Mouse (Mus musculus): ENCODE results near the gene Dnase1l1.

Gene Dnase1l1

GRCm38 (mm10) chrX:74281732-74282394, at the start of gene Dnase1l1, which contains the start of gene Taz:
Dnase1l1 (minus strand) TSS chrX:74282337.
Taz (plus strand) TSS chrX:74281912.
- peak; percentile 89 to 96 for DNase-seq

GRCm38 (mm10) chrX:74330166-74330930, 48.2 kb upstream of the Dnase1l1 start:
- DNase-seq, result no peak

DNA sequence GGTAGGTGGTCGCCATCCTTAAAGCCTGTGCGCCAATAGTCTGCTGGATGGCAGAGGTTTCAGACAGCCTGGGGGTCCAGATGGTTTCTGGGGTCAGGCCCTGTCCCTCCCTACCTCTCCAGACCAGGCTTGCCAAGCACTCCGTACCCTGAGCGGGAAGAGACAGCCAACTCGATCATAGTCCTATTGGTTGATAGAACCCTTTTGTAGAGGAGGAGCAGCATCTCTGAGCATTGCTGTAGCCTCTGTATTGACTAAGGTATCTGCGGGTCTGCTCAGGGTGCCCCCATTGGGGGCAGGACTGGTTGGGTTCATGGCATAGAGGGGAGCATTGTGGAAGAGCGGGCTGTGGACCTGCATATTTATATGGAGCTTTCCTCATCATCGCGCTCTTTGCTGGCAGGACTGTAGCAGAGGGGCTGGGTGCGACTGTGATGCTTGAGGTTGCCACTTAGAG, 47.1 kb upstream of the Dnase1l1 start:
- DNase-seq, result no peak

DNA sequence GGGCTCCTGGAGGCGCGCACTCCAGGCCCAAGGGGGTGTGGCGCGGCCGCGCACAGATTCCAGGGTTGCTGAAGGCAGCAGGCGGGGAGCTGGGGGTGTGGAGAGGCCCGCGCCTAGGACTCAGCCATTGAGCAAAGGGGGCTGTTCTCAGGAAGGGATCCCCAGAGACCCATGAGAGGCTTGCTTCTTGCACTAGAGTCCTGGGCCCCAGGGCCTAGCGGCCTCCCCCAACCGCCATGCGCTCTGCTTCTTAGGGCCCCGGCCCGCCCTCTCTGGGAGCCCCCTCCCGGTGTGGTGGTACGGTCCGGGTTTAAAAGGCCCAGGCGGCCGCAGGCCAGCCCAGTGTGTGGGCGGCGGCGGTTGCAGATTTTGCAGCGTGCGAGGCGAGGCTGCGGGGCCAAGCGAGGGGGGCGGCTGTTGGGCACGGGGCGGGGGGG, 46.6 kb upstream of the Dnase1l1 start, which contains the start of gene Plxna3:
Gene Plxna3, plus strand, starts transcription at position 342 of the 437 bp plus-strand sequence.
- DNase-seq, result peak; percentile 67 to 86

GRCm38 (mm10) chrX:74312540-74313464, 30.7 kb upstream of the Dnase1l1 start, which contains the start of gene Fam50a:
Fam50a (plus strand) TSS chrX:74313033.
- peak; percentile 92 to 95 for DNase-seq

DNA sequence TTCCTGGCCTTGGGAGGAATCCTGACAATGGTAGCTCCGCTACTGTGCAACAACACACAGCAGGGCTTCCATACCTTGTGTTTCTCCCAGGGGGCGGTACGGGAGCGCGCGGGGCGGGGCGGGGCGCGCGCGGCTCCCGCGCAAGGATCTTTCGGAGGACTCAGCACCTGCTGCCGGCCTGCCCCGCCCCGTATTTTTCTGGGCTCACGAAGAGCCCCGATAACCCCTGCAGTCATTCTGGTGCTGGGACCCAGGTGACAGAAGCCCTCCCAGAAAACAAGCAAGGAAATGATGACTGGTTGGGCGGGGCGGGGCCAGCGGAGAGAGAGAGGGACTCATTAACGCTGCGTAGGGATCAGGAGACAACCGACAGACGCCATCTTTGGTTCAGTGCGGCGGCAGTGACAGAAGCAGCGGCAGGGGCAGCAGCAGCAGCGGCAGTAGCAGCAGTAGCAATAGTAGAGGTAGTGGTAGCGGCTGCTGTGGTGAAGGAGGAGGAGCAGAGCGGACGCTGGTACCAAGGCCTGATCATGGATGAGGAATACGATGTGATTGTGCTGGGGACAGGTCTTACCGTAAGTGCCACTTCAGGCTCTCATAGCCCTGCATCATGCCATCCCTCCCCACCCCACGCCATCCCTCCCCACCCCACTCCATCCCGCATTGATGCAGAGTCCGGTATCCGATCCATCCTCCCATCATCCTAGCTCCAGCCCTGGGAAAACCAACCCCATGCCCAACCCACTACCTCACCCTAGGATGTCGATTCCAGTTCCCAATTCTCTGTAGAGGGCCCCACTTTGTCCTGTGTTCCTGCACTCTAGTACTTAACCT, 22.9 kb upstream of the Dnase1l1 start, which contains the start of gene Gdi1:
Gene Gdi1, plus strand, starts transcription at position 132 of the 834 bp plus-strand sequence.
- DNase-seq, result peak; percentile 73 to 85

DNA sequence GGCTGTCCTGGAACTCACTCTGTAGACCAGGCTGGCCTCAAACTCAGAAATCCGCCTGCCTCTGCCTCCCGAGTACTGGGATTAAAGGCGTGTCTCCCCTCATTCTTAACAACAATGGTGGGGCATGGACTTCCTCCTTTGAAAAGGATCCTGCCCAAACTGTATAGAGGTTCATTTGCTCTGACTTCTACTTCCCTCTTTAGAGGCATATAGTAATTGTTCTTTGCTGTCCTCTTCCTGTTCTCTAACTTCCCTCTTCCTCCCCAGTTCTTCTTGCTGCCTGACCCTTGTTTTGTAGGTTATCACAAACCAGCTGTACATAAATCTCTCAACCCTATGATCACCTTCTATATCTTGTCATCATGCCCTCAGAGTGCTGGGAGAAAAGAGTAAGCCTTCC, 17.6 kb upstream of the Dnase1l1 start:
- no peak for DNase-seq

GRCm38 (mm10) chrX:74298348-74298747, 16.2 kb upstream of the Dnase1l1 start:
- DNase-seq, result no peak

GRCm38 (mm10) chrX:74296538-74297448, 14.7 kb upstream of the Dnase1l1 start, which contains the start of gene Atp6ap1:
Atp6ap1 (plus strand) TSS chrX:74297097.
- DNase-seq, result peak; percentile 95 to 97

GRCm38 (mm10) chrX:74293431-74293830, 11.3 kb upstream of the Dnase1l1 start:
- DNase-seq, result no peak

DNA sequence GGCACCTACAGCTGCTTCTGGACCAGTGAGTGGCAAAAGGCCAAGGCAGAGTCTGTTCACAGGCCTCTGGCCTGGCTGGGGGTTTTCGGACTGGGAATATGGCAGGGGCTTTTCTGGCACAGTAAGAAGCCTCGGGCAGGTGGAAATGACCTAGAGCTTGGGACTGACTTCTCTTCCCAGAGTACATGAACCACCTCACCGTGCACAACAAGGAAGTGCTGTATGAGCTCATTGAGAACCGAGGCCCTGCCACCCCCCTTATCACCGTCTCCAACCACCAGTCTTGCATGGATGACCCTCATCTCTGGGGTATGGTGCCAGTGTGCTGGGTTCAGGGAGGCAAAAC, 928 bp upstream of the Dnase1l1 start:
- DNase-seq, result no peak

DNA sequence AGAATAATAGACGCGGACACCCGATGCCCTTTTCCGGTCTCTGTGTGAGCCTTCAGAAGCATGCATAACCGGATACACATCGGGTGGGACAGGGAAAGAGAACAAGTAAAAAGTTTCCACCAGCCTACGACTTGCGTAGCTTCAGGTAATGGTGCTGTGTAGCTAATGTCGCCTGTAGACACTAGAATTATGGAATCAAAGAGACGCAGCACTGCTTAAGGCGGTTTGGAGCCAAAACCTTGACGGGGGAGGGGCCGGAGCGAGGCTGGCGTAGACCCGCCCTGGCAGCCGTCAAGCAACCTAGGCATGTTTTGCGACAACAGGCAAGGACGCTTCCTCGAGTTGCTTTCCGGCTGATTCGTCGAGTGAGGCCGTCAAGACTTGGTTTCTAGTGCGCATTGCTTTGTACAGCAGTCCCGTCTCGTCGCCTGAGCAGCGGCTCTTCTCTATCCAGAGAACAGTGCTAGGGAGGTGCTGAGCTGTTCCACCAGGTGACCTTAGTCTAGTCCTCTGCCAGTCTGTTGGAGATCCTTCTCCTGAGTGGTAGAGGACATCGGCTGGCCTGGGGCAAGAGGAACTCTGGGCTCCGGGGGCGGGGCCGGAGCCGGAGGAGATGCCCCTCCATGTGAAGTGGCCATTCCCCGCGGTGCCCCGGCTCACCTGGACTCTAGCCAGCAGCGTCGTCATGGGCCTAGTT, 406 bp upstream of the Dnase1l1 start:
- peak; percentile 89 to 93 for DNase-seq

DNA sequence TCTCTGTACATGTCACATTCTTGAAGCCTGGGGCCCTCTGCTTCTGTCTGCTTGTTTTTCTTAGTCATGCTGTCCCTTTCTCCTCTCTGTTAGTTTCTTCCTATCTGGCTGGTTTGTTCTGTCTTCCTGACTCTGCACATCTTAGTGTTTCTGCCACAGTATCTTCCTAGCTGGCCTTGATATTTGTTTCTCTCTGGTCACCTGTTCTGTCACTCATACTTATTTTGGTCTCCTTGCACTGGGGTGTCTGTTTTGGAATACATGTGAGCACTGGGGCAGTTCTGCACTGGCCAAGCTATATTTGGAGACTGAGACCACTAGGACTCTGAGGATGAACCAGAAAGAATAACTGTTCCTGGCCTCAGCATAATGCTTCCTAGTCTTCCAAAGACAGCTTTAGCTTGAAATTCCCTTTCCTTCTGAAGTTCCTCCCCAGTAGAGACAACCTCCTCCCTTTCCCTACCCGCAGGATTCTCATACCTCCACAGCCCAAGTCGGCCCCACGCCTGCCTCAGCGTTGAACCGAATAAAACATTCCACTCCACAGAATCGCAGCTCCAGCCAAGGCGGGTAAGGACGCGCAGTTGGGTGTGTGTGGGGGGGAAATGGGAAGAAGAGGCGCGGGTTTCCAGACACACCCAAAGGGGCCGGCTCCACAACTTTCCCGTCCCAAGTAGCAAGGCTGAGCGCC, 951 bp downstream of the Dnase1l1 start:
- no peak for DNase-seq

GRCm38 (mm10) chrX:74277916-74278315, 4.2 kb downstream of the Dnase1l1 start:
- no peak for DNase-seq

DNA sequence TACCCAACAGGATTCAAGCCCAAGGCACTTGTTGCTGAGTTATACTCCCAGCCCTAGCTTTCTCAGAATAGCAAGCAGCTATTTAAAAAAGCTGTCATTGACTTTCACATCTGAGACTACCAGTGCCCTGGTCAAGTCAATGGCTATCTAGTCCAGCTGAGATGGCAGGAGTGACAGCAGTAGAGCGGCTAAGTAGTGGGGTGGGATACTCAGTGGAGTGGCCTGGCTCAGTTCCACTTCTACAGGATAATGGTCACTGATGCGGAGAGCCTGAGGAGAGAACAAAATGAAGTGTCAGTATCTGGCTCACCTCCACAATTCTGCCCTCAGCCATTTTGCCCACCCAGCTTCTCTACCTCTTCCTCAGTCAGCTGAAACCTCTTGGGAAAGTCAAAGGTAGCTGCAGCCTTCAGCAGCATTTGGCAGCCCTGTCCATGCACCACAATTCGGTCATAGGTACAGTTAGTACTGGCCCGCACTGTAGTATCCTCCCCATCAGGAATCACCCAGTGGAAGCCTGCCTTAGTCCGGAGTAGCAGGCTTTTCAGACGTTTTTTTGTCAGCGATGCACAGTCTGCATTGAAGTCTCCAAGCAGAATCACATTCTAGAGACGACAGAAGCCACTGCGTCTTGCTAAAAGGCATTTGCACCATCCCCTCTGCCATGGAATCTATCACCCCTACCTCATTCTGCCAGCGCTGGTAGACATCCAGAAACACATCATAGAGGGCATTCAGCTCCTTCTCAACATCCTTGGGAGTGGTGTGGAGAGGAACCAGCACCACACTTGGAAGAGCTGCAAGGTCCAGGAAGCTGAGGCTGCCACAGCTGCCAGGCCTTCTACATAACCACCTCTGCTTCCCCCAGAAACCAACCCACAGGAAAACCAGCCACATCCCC, 8.5 kb downstream of the Dnase1l1 start:
- DNase-seq, result no peak

GRCm38 (mm10) chrX:74270902-74271551, 11.1 kb downstream of the Dnase1l1 start:
- peak; percentile 24 to 50 for DNase-seq

GRCm38 (mm10) chrX:74270062-74270901, 11.9 kb downstream of the Dnase1l1 start, which contains the start of gene Rpl10:
Rpl10 (plus strand) TSS chrX:74270812.
- peak; percentile 91 to 97 for DNase-seq

Data from kidney, postnatal 25 days (tissue).